Mouse (Mus musculus): ENCODE measurements at regions not wholly inside any gene's neighbourhood (a gene's known extent, or its start where the extent isn't known, plus 50 kb on each side); places are given as distances from the start of the nearest gene placed in this dataset.

- TF ChIP-seq CTCF (IDR thresholded peaks at IDR 0.05; ENCODE audit: insufficient read depth, low read length) (no peak), POLR2A (IDR thresholded peaks at IDR 0.05; ENCODE audit: borderline replicate concordance, extremely low read depth, low read depth, low read length) (no peak)
Observed at GRCm38 (mm10) chr2:46441927-46442326, 1324.7 kb upstream of the Zeb2 start.

Measured in lung, adult 2 months (tissue).